Mouse (Mus musculus) erythroblast, embryonic 14.5 days (primary cell): ENCODE data around the gene Enpp1. TPM values are rescaled to one million over a fixed set of nuclear protein-coding genes. Genes with fewer than 3 reads are reported as not detected.

Experiments used
- H3K27me3 ChIP-seq: 2 replicates; pipeline ENCODE4 v1.6.1; 2012; ENCODE audit warnings: inconsistent platforms; ENCODE audit not compliant: control insufficient read depth
- H3K36me3 ChIP-seq: 2 replicates; pipeline ENCODE4 v1.6.1; 2012; ENCODE audit warnings: mild to moderate bottlenecking, inconsistent platforms; ENCODE audit not compliant: control insufficient read depth
- H3K4me1 ChIP-seq: 2 replicates; pipeline ENCODE4 v1.6.1; 2012; ENCODE audit warnings: inconsistent platforms; ENCODE audit not compliant: control insufficient read depth
- H3K4me3 ChIP-seq: replicated peaks from 2 replicates; pipeline ENCODE3; 2012; ENCODE audit warnings: moderate library complexity, mild to moderate bottlenecking, inconsistent platforms
- H3K9me3 ChIP-seq: 2 replicates; pipeline ENCODE4 v1.6.1; 2012; ENCODE audit warnings: low read length, inconsistent platforms, mixed read lengths; ENCODE audit not compliant: control insufficient read depth
- GATA1 ChIP-seq: IDR thresholded peaks from 2 replicates; pipeline ENCODE4 v1.6.1; 2012; ENCODE audit warnings: low read length, inconsistent platforms, mixed read lengths
- TAL1 ChIP-seq: IDR thresholded peaks from 3 replicates; pipeline ENCODE4 v1.6.1; 2012; ENCODE audit warnings: low read length, inconsistent platforms, mixed read lengths
- polyA plus RNA-seq: library from polyadenylated mRNA; stranded (reverse); fragments of >175 nt; gene quantifications from 2 replicates; pipeline ENCODE4 v1.2.3, GENCODE M21; 2012

Enpp1 gene
- polyA plus RNA-seq, 1 experiment: not detected

- no peaks in the 10 kb centered on the region for H3K36me3 ChIP-seq
- TF ChIP-seq GATA1 (no peak), TAL1 (no peak)
- no peak overlapping the region for H3K4me3 ChIP-seq
- no peaks in the 10 kb centered on the region for H3K9me3 ChIP-seq
- no peaks in the 10 kb centered on the region for H3K27me3 ChIP-seq
- H3K4me1 ChIP-seq: no peaks in the 10 kb centered on the region
Observed at GRCm38 (mm10) chr10:24738456-24738855, 26.5 kb upstream of the Enpp1 start.

- TF ChIP-seq TAL1 (no peak), GATA1 (no peak)
- Histone ChIP-seq H3K4me3 (no peak overlapping the region), H3K27me3 (no peaks in the 10 kb centered on the region), H3K4me1 (peaks cover 3% of the 10 kb centered on the region; the same call in 1 of the 2 replicates), H3K9me3 (no peaks in the 10 kb centered on the region), H3K36me3 (no peaks in the 10 kb centered on the region)
Observed at GRCm38 (mm10) chr10:24735027-24735777, 23.2 kb upstream of the Enpp1 start.

- Histone ChIP-seq H3K4me3 (no peak overlapping the region), H3K9me3 (no peaks in the 10 kb centered on the region), H3K4me1 (peaks cover 3% of the 10 kb centered on the region; the same call in 1 of the 2 replicates), H3K36me3 (no peaks in the 10 kb centered on the region), H3K27me3 (no peaks in the 10 kb centered on the region)
- TF ChIP-seq GATA1 (no peak), TAL1 (no peak)
Observed at GRCm38 (mm10) chr10:24727478-24727877, 15.5 kb upstream of the Enpp1 start.

GRCm38 (mm10) chr10:24725197-24725596 is 13.2 kb upstream of the Enpp1 start:
- no peak for TF ChIP-seq TAL1
- no peak for TF ChIP-seq GATA1
- no peaks in the 10 kb centered on the region for H3K36me3 ChIP-seq
- no peaks in the 10 kb centered on the region for H3K9me3 ChIP-seq
- H3K4me3 ChIP-seq: no peak overlapping the region
- no peaks in the 10 kb centered on the region for H3K4me1 ChIP-seq
- no peaks in the 10 kb centered on the region for H3K27me3 ChIP-seq

GRCm38 (mm10) chr10:24721841-24722240 is 9.9 kb upstream of the Enpp1 start:
- TF ChIP-seq TAL1 (no peak), GATA1 (no peak)
- Histone ChIP-seq H3K9me3 (no peaks in the 10 kb centered on the region), H3K36me3 (no peaks in the 10 kb centered on the region), H3K4me1 (peaks cover 7% of the 10 kb centered on the region), H3K4me3 (no peak overlapping the region), H3K27me3 (no peaks in the 10 kb centered on the region)

GRCm38 (mm10) chr10:24719383-24719782 is 7.4 kb upstream of the Enpp1 start:
- TF ChIP-seq TAL1: no peak
- no peak for TF ChIP-seq GATA1
- H3K4me1 ChIP-seq: peaks cover 7% of the 10 kb centered on the region
- no peaks in the 10 kb centered on the region for H3K9me3 ChIP-seq
- H3K4me3 ChIP-seq: no peak overlapping the region
- H3K36me3 ChIP-seq: no peaks in the 10 kb centered on the region
- H3K27me3 ChIP-seq: no peaks in the 10 kb centered on the region

- no peaks in the 10 kb centered on the region for H3K9me3 ChIP-seq
- no peak overlapping the region for H3K4me3 ChIP-seq
- TF ChIP-seq TAL1: no peak
- TF ChIP-seq GATA1: no peak
- H3K27me3 ChIP-seq: no peaks in the 10 kb centered on the region
- peaks cover 7% of the 10 kb centered on the region for H3K4me1 ChIP-seq
- no peaks in the 10 kb centered on the region for H3K36me3 ChIP-seq
Observed at GRCm38 (mm10) chr10:24718720-24719119, 6.8 kb upstream of the Enpp1 start.

GRCm38 (mm10) chr10:24718058-24718457 is 6.1 kb upstream of the Enpp1 start:
- TF ChIP-seq TAL1 (no peak), GATA1 (no peak)
- Histone ChIP-seq H3K4me3 (no peak overlapping the region), H3K36me3 (no peaks in the 10 kb centered on the region), H3K4me1 (peaks cover 7% of the 10 kb centered on the region), H3K9me3 (no peaks in the 10 kb centered on the region), H3K27me3 (no peaks in the 10 kb centered on the region; the same call in 1 of the 2 replicates)

- Histone ChIP-seq H3K27me3 (peaks cover 18% of the 10 kb centered on the region), H3K4me1 (peaks cover 16% of the 10 kb centered on the region), H3K36me3 (no peaks in the 10 kb centered on the region), H3K9me3 (no peaks in the 10 kb centered on the region), H3K4me3 (no peak overlapping the region)
- no peak for TF ChIP-seq TAL1
- TF ChIP-seq GATA1: no peak
Observed at GRCm38 (mm10) chr10:24716232-24716631, 4.3 kb upstream of the Enpp1 start.
